In genomic region chr9:31559506-31560225, GRCm38 (mm10) we compare ENCODE assay signal across 8 mouse cellular contexts.
DNase-seq lines count a peak whose midpoint lies in the region; ATAC-seq lines count a peak whose summit lies in the region.

No protein-coding gene starts in this region.

- H3K27me3 ChIP-seq in hindbrain, embryonic 14.5 days (ENCODE audit: control insufficient read depth, insufficient read depth, low read length), result no peaks in the 10 kb centered on the region

- peak overlapping the region; percentile 49 for H3K9ac ChIP-seq in hindbrain, embryonic 14.5 days

- peak overlapping the region; percentile 59 for H3K4me2 ChIP-seq in hindbrain, embryonic 14.5 days (replicated peaks)

- WGBS in hindbrain, embryonic 14.5 days, result 32% methylated on average over 18 of the region's 18 CpGs

- DNase-seq in R1 (ENCODE audit: low read depth, low spot score), result peak; percentile 83
- DNase-seq in cerebellum, postnatal 10 days, result peak; percentile 86 to 90
- DNase-seq in frontal cortex, postnatal 25 days (ENCODE audit: low spot score in 2 of 2), result peak; percentile 67 to 71
- DNase-seq in hindbrain, embryonic 14.5 days (ENCODE audit: low spot score), result peak; percentile 90
- DNase-seq in layer of hippocampus, postnatal 36 days, result peak; percentile 62 to 70
- peak; percentile 77 for DNase-seq in lung, postnatal 14 days
- peak; percentile 94 for DNase-seq in retina, embryonic 14.5 days (ENCODE audit: low spot score)
- peak; percentile 76 for DNase-seq in urinary bladder, postnatal 14 days (ENCODE audit: low spot score)

- no peaks in the 10 kb centered on the region; the same call in 1 of the 2 replicates for H3K4me1 ChIP-seq in hindbrain, embryonic 14.5 days (replicated peaks; ENCODE audit: control insufficient read depth, insufficient read depth, low read length)

- ATAC-seq in hindbrain, embryonic 14.5 days (ENCODE audit: low FRiP score), result peak; percentile 82; the same call in 1 of the 2 replicates

- no peak overlapping the region for H3K27ac ChIP-seq in hindbrain, embryonic 14.5 days

- no peaks in the 10 kb centered on the region for H3K36me3 ChIP-seq in hindbrain, embryonic 14.5 days (replicated peaks; ENCODE audit: control insufficient read depth, insufficient read depth)

- H3K9me3 ChIP-seq in hindbrain, embryonic 14.5 days (ENCODE audit: control insufficient read depth, low read length), result no peaks in the 10 kb centered on the region

- peak overlapping the region; percentile 23 for H3K4me3 ChIP-seq in hindbrain, embryonic 14.5 days (replicated peaks; ENCODE audit: low read length)
